Mouse (Mus musculus): ENCODE results near the gene Ppp4r3a. TPM values are rescaled to one million over a fixed set of nuclear protein-coding genes. Genes with fewer than 3 reads are reported as not detected.

Ppp4r3a gene
- polyA plus RNA-seq, 1 experiment from 2014 or later, result 31.7 TPM

- H3K36me3 ChIP-seq (ENCODE audit: insufficient read depth, low read length), result peaks cover 51% of the 10 kb centered on the region
Observed at GRCm38 (mm10) chr12:101039956-101040355, 43.5 kb downstream of the Ppp4r3a start.

GRCm38 (mm10) chr12:101028954-101029731, 54.4 kb downstream of the Ppp4r3a start, which contains the start of gene Ccdc88c:
Gene Ccdc88c, minus strand, starts transcription at chr12:101029056.
- WGBS, result under 1% methylated on average over 44 of the region's 56 CpGs
- Histone ChIP-seq H3K9me3 (ENCODE audit: low read length) (no peaks in the 10 kb centered on the region), H3K9ac (replicated peaks; ENCODE audit: low read length) (peak within 1 kb of the TSS; percentile 83), H3K36me3 (ENCODE audit: insufficient read depth, low read length) (no peaks in the 10 kb centered on the region), H3K27ac (ENCODE audit: low read length) (peak within 1 kb of the TSS; percentile 90), H3K4me2 (replicated peaks; ENCODE audit: low read depth, low read length) (peak within 1 kb of the TSS; percentile 83), H3K4me3 (ENCODE audit: low read length) (peak within 1 kb of the TSS; percentile 62), H3K27me3 (ENCODE audit: insufficient read depth, low read length) (peaks cover 4% of the 10 kb centered on the region; the same call in 1 of the 2 replicates), H3K4me1 (ENCODE audit: insufficient read depth, low read length) (peaks cover 31% of the 10 kb centered on the region)
- peak; percentile 92 for ATAC-seq (ENCODE audit: low FRiP score, low TSS enrichment)

More at GRCm38 (mm10) chr12:101039956-101040355, 43.5 kb downstream of the Ppp4r3a start:
- Histone ChIP-seq H3K4me1 (ENCODE audit: insufficient read depth, low read length) (no peaks in the 10 kb centered on the region), H3K27ac (ENCODE audit: low read length) (no peak overlapping the region), H3K4me3 (ENCODE audit: low read length) (no peak overlapping the region), H3K9me3 (ENCODE audit: low read length) (no peaks in the 10 kb centered on the region), H3K27me3 (ENCODE audit: insufficient read depth, low read length) (no peaks in the 10 kb centered on the region), H3K9ac (replicated peaks; ENCODE audit: low read length) (no peak overlapping the region), H3K4me2 (replicated peaks; ENCODE audit: low read depth, low read length) (no peak overlapping the region)
- no peak for ATAC-seq (ENCODE audit: low FRiP score, low TSS enrichment)

GRCm38 (mm10) chr12:101028247-101028953, 55.1 kb downstream of the Ppp4r3a start:
- H3K9me3 ChIP-seq (ENCODE audit: low read length), result no peaks in the 10 kb centered on the region
- H3K4me1 ChIP-seq (ENCODE audit: insufficient read depth, low read length), result peaks cover 37% of the 10 kb centered on the region
- peaks cover 4% of the 10 kb centered on the region; the same call in 1 of the 2 replicates for H3K27me3 ChIP-seq (ENCODE audit: insufficient read depth, low read length)
- WGBS, result under 1% methylated on average over 65 of the region's 67 CpGs
- H3K4me2 ChIP-seq (replicated peaks; ENCODE audit: low read depth, low read length), result peak overlapping the region; percentile 83
- peak overlapping the region; percentile 83 for H3K9ac ChIP-seq (replicated peaks; ENCODE audit: low read length)
- H3K4me3 ChIP-seq (ENCODE audit: low read length), result peak overlapping the region; percentile 62
- ATAC-seq (ENCODE audit: low FRiP score, low TSS enrichment), result peak; percentile 63
- H3K36me3 ChIP-seq (ENCODE audit: insufficient read depth, low read length), result no peaks in the 10 kb centered on the region
- peak overlapping the region; percentile 90 for H3K27ac ChIP-seq (ENCODE audit: low read length)

GRCm38 (mm10) chr12:101027451-101028246, 55.9 kb downstream of the Ppp4r3a start:
- Histone ChIP-seq H3K9ac (replicated peaks; ENCODE audit: low read length) (peak overlapping the region; percentile 83), H3K4me1 (ENCODE audit: insufficient read depth, low read length) (peaks cover 39% of the 10 kb centered on the region), H3K27me3 (ENCODE audit: insufficient read depth, low read length) (peaks cover 4% of the 10 kb centered on the region; the same call in 1 of the 2 replicates), H3K36me3 (ENCODE audit: insufficient read depth, low read length) (no peaks in the 10 kb centered on the region), H3K27ac (ENCODE audit: low read length) (peak overlapping the region; percentile 30), H3K9me3 (ENCODE audit: low read length) (no peaks in the 10 kb centered on the region), H3K4me2 (replicated peaks; ENCODE audit: low read depth, low read length) (peak overlapping the region; percentile 83), H3K4me3 (ENCODE audit: low read length) (peak overlapping the region; percentile 62)
- WGBS, result 3% methylated on average over 19 of the region's 19 CpGs
- peak; percentile 21; the same call in 1 of the 2 replicates for ATAC-seq (ENCODE audit: low FRiP score, low TSS enrichment)

GRCm38 (mm10) chr12:101026946-101027345, 56.6 kb downstream of the Ppp4r3a start:
- H3K4me1 ChIP-seq (ENCODE audit: insufficient read depth, low read length), result peaks cover 39% of the 10 kb centered on the region
- ATAC-seq (ENCODE audit: low FRiP score, low TSS enrichment), result no peak
- H3K9ac ChIP-seq (replicated peaks; ENCODE audit: low read length), result peak overlapping the region; percentile 83
- peaks cover 2% of the 10 kb centered on the region; the same call in 1 of the 2 replicates for H3K36me3 ChIP-seq (ENCODE audit: insufficient read depth, low read length)
- 6% methylated on average over 14 of the region's 14 CpGs for WGBS
- no peaks in the 10 kb centered on the region for H3K9me3 ChIP-seq (ENCODE audit: low read length)
- peak overlapping the region; percentile 83 for H3K4me2 ChIP-seq (replicated peaks; ENCODE audit: low read depth, low read length)
- peaks cover 4% of the 10 kb centered on the region; the same call in 1 of the 2 replicates for H3K27me3 ChIP-seq (ENCODE audit: insufficient read depth, low read length)
- peak overlapping the region; percentile 62 for H3K4me3 ChIP-seq (ENCODE audit: low read length)
- peak overlapping the region; percentile 84 for H3K27ac ChIP-seq (ENCODE audit: low read length)

GRCm38 (mm10) chr12:101026518-101026917, 57.0 kb downstream of the Ppp4r3a start:
- peak overlapping the region; percentile 83 for H3K4me2 ChIP-seq (replicated peaks; ENCODE audit: low read depth, low read length)
- H3K9ac ChIP-seq (replicated peaks; ENCODE audit: low read length), result peak overlapping the region; percentile 83; the same call in 1 of the 2 replicates
- H3K9me3 ChIP-seq (ENCODE audit: low read length), result no peaks in the 10 kb centered on the region
- 41% methylated on average over 7 of the region's 7 CpGs for WGBS
- H3K36me3 ChIP-seq (ENCODE audit: insufficient read depth, low read length), result peaks cover 7% of the 10 kb centered on the region
- ATAC-seq (ENCODE audit: low FRiP score, low TSS enrichment), result no peak
- H3K4me1 ChIP-seq (ENCODE audit: insufficient read depth, low read length), result peaks cover 39% of the 10 kb centered on the region
- H3K4me3 ChIP-seq (ENCODE audit: low read length), result peak overlapping the region; percentile 62
- H3K27ac ChIP-seq (ENCODE audit: low read length), result no peak overlapping the region; the same call in 1 of the 2 replicates
- H3K27me3 ChIP-seq (ENCODE audit: insufficient read depth, low read length), result peaks cover 4% of the 10 kb centered on the region; the same call in 1 of the 2 replicates

GRCm38 (mm10) chr12:101026025-101026424, 57.5 kb downstream of the Ppp4r3a start:
- peaks cover 39% of the 10 kb centered on the region for H3K4me1 ChIP-seq (ENCODE audit: insufficient read depth, low read length)

GRCm38 (mm10) chr12:101025379-101025778, 58.1 kb downstream of the Ppp4r3a start:
- no peaks in the 10 kb centered on the region for H3K9me3 ChIP-seq (ENCODE audit: low read length)
- no peak for ATAC-seq (ENCODE audit: low FRiP score, low TSS enrichment)
- H3K4me1 ChIP-seq (ENCODE audit: insufficient read depth, low read length), result peaks cover 39% of the 10 kb centered on the region
- H3K4me2 ChIP-seq (replicated peaks; ENCODE audit: low read depth, low read length), result peak overlapping the region; percentile 17
- H3K27me3 ChIP-seq (ENCODE audit: insufficient read depth, low read length), result peaks cover 4% of the 10 kb centered on the region; the same call in 1 of the 2 replicates
- no peak overlapping the region; the same call in 1 of the 2 replicates for H3K9ac ChIP-seq (replicated peaks; ENCODE audit: low read length)
- H3K36me3 ChIP-seq (ENCODE audit: insufficient read depth, low read length), result peaks cover 7% of the 10 kb centered on the region
- H3K4me3 ChIP-seq (ENCODE audit: low read length), result no peak overlapping the region
- H3K27ac ChIP-seq (ENCODE audit: low read length), result no peak overlapping the region
- 44% methylated on average over 7 of the region's 7 CpGs for WGBS

More at GRCm38 (mm10) chr12:101026025-101026424, 57.5 kb downstream of the Ppp4r3a start:
- H3K9me3 ChIP-seq (ENCODE audit: low read length), result no peaks in the 10 kb centered on the region
- H3K36me3 ChIP-seq (ENCODE audit: insufficient read depth, low read length), result peaks cover 7% of the 10 kb centered on the region
- H3K4me2 ChIP-seq (replicated peaks; ENCODE audit: low read depth, low read length), result peak overlapping the region; percentile 83
- WGBS, result 80% methylated on average over 4 of the region's 4 CpGs
- no peak overlapping the region; the same call in 1 of the 2 replicates for H3K4me3 ChIP-seq (ENCODE audit: low read length)
- ATAC-seq (ENCODE audit: low FRiP score, low TSS enrichment), result no peak
- H3K27me3 ChIP-seq (ENCODE audit: insufficient read depth, low read length), result peaks cover 4% of the 10 kb centered on the region; the same call in 1 of the 2 replicates
- no peak overlapping the region for H3K9ac ChIP-seq (replicated peaks; ENCODE audit: low read length)
- no peak overlapping the region for H3K27ac ChIP-seq (ENCODE audit: low read length)

GRCm38 (mm10) chr12:101024824-101025223, 58.7 kb downstream of the Ppp4r3a start:
- H3K36me3 ChIP-seq (ENCODE audit: insufficient read depth, low read length), result peaks cover 7% of the 10 kb centered on the region
- peaks cover 4% of the 10 kb centered on the region; the same call in 1 of the 2 replicates for H3K27me3 ChIP-seq (ENCODE audit: insufficient read depth, low read length)
- no peak for ATAC-seq (ENCODE audit: low FRiP score, low TSS enrichment)
- 52% methylated on average over 8 of the region's 8 CpGs for WGBS
- H3K4me3 ChIP-seq (ENCODE audit: low read length), result no peak overlapping the region
- H3K9ac ChIP-seq (replicated peaks; ENCODE audit: low read length), result no peak overlapping the region
- no peak overlapping the region; the same call in 1 of the 2 replicates for H3K4me2 ChIP-seq (replicated peaks; ENCODE audit: low read depth, low read length)
- 0 out of 2 replicates have a peak overlapping the region, but pooled peaks have one; percentile 26 for H3K27ac ChIP-seq (ENCODE audit: low read length)
- no peaks in the 10 kb centered on the region for H3K9me3 ChIP-seq (ENCODE audit: low read length)
- peaks cover 39% of the 10 kb centered on the region for H3K4me1 ChIP-seq (ENCODE audit: insufficient read depth, low read length)

Data from kidney, embryonic 16.5 days (tissue).